In genomic region chr9:96437805-96438333, GRCm38 (mm10) we compare ENCODE assay signal across 7 mouse cellular contexts. TPM values are rescaled to one million over a fixed set of nuclear protein-coding genes. Genes with fewer than 3 reads are reported as not detected.
DNase-seq lines count a peak whose midpoint lies in the region; ATAC-seq lines count a peak whose summit lies in the region.

No protein-coding gene starts in this region.

- H3K36me3 ChIP-seq in intestine, embryonic 14.5 days (ENCODE audit: control insufficient read depth, insufficient read depth, low read length), result no peaks in the 10 kb centered on the region
- H3K36me3 ChIP-seq in limb, embryonic 15.5 days, result no peaks in the 10 kb centered on the region
- H3K36me3 ChIP-seq in midbrain, embryonic 14.5 days (ENCODE audit: control insufficient read depth, insufficient read depth, low read length), result no peaks in the 10 kb centered on the region

- H3K4me1 ChIP-seq in intestine, embryonic 14.5 days (replicated peaks; ENCODE audit: control insufficient read depth, insufficient read depth, low read length), result peaks cover 15% of the 10 kb centered on the region
- H3K4me1 ChIP-seq in limb, embryonic 15.5 days, result peaks cover 30% of the 10 kb centered on the region
- H3K4me1 ChIP-seq in midbrain, embryonic 14.5 days (ENCODE audit: control insufficient read depth, insufficient read depth, low read length), result peaks cover 20% of the 10 kb centered on the region

- H3K9me3 ChIP-seq in intestine, embryonic 14.5 days (ENCODE audit: control insufficient read depth, low read length), result no peaks in the 10 kb centered on the region
- no peaks in the 10 kb centered on the region for H3K9me3 ChIP-seq in limb, embryonic 15.5 days
- H3K9me3 ChIP-seq in midbrain, embryonic 14.5 days (ENCODE audit: control insufficient read depth, low read length), result no peaks in the 10 kb centered on the region

- peak; percentile 62 for ATAC-seq in intestine, embryonic 14.5 days (replicated peaks; ENCODE audit: low FRiP score, low TSS enrichment, low read depth)
- ATAC-seq in limb, embryonic 15.5 days (ENCODE audit: insufficient number of reproducible peaks, low FRiP score, low TSS enrichment, low read depth), result peak; percentile 59; the same call in 1 of the 2 replicates
- ATAC-seq in midbrain, embryonic 14.5 days (ENCODE audit: low FRiP score, low TSS enrichment), result peak; percentile 56; the same call in 1 of the 2 replicates

- peak overlapping the region; percentile 48 for H3K9ac ChIP-seq in intestine, embryonic 14.5 days (ENCODE audit: low read length)
- H3K9ac ChIP-seq in limb, embryonic 15.5 days, result peak overlapping the region; percentile 50
- H3K9ac ChIP-seq in midbrain, embryonic 14.5 days (replicated peaks; ENCODE audit: low read length), result peak overlapping the region; percentile 69

- 1% methylated on average over 25 of the region's 25 CpGs for WGBS in intestine, embryonic 14.5 days
- WGBS in limb, embryonic 15.5 days, result under 1% methylated on average over 25 of the region's 25 CpGs
- WGBS in midbrain, embryonic 14.5 days, result under 1% methylated on average over 25 of the region's 25 CpGs

- peak; percentile 42 for DNase-seq in adrenal gland, adult 8-10 months
- peak; percentile 34 to 40 for DNase-seq in cerebellum, postnatal 36 days
- peak; percentile 41 to 64 for DNase-seq in gastrocnemius, postnatal 4 days (ENCODE audit: low spot score in 2 of 2)
- peak; percentile 79 for DNase-seq in intestine, embryonic 14.5 days (ENCODE audit: low spot score)
- DNase-seq in midbrain, embryonic 14.5 days, result peak; percentile 79
- DNase-seq in spleen, postnatal 14 days (ENCODE audit: low spot score in 2 of 2), result peak; percentile 36 to 47

- H3K4me3 ChIP-seq in intestine, embryonic 14.5 days (ENCODE audit: low read depth, low read length), result peak overlapping the region; percentile 34
- peak overlapping the region; percentile 50 for H3K4me3 ChIP-seq in limb, embryonic 15.5 days
- H3K4me3 ChIP-seq in midbrain, embryonic 14.5 days (replicated peaks; ENCODE audit: low read depth, low read length), result peak overlapping the region; percentile 40

- no peaks in the 10 kb centered on the region for H3K27me3 ChIP-seq in intestine, embryonic 14.5 days (replicated peaks; ENCODE audit: control insufficient read depth, insufficient read depth, low read length)
- no peaks in the 10 kb centered on the region for H3K27me3 ChIP-seq in limb, embryonic 15.5 days
- H3K27me3 ChIP-seq in midbrain, embryonic 14.5 days (ENCODE audit: control insufficient read depth, insufficient read depth, low read length), result no peaks in the 10 kb centered on the region

- peak overlapping the region; percentile 64 for H3K27ac ChIP-seq in intestine, embryonic 14.5 days (ENCODE audit: low read depth)
- peak overlapping the region; percentile 82 for H3K27ac ChIP-seq in limb, embryonic 15.5 days
- H3K27ac ChIP-seq in midbrain, embryonic 14.5 days (replicated peaks; ENCODE audit: low read depth, low read length), result peak overlapping the region; percentile 72

- H3K4me2 ChIP-seq in intestine, embryonic 14.5 days (ENCODE audit: low read length), result peak overlapping the region; percentile 62
- H3K4me2 ChIP-seq in limb, embryonic 15.5 days, result peak overlapping the region; percentile 89
- H3K4me2 ChIP-seq in midbrain, embryonic 14.5 days (ENCODE audit: low read length), result peak overlapping the region; percentile 74

RNA-seq across cellular contexts. Expression of gene Rnf7, which starts 40.6 kb away (rescaled TPM):
- 10 to 100 TPM; 71.2 to 80.5 (median 77.9) TPM for total RNA-seq in adrenal gland, adult 8-10 months (2022)
- total RNA-seq in gastrocnemius, postnatal 4 days (2021), result 10 to 100 TPM; 87.3 to 91.2 TPM
- 232 and 240 TPM in 2 replicates for polyA plus RNA-seq in intestine, embryonic 14.5 days (2014; fragmentation: Nextera tagmentation; extraction: Ambion mirVana)
- 187 and 196 TPM in 2 replicates for polyA plus RNA-seq in limb, embryonic 15.5 days (2015; fragmentation: Nextera tagmentation; extraction: Ambion mirVana)
- polyA plus RNA-seq in midbrain, embryonic 14.5 days (2014; fragmentation: Nextera tagmentation; extraction: Ambion mirVana), result 262 and 263 TPM in 2 replicates

Comparison
In these comparisons a context has a peak if more than half of its experiments do, and no peak if none do; other contexts are left out.
1. Peak in every context shown above with its lines: DNase-seq, ATAC-seq, H3K4me3 ChIP-seq and H3K27ac ChIP-seq.